Mouse (Mus musculus): ENCODE data around the gene Vps13d.

Gene Vps13d

GRCm38 (mm10) chr4:145079324-145079723 is 115.5 kb downstream of the Vps13d start:
- DNase-seq (ENCODE audit: low spot score in 2 of 2), result no peak

GRCm38 (mm10) chr4:145074276-145074675 is 120.5 kb downstream of the Vps13d start:
- DNase-seq (ENCODE audit: low spot score in 2 of 2), result no peak

- DNase-seq (ENCODE audit: low spot score in 2 of 2), result no peak
Measured at GRCm38 (mm10) chr4:145073728-145074127, 121.1 kb downstream of the Vps13d start.

- DNase-seq (ENCODE audit: low spot score in 2 of 2), result no peak
Measured at GRCm38 (mm10) chr4:145071942-145072341, 122.9 kb downstream of the Vps13d start.

GRCm38 (mm10) chr4:145067019-145067680 is 127.7 kb downstream of the Vps13d start:
- no peak for DNase-seq (ENCODE audit: low spot score in 2 of 2)

- DNase-seq (ENCODE audit: low spot score in 2 of 2), result no peak
Measured at GRCm38 (mm10) chr4:145066336-145067018, 128.3 kb downstream of the Vps13d start.

GRCm38 (mm10) chr4:145058749-145059442 is 135.9 kb downstream of the Vps13d start:
- no peak for DNase-seq (ENCODE audit: low spot score in 2 of 2)

- DNase-seq (ENCODE audit: low spot score in 2 of 2), result no peak
Measured at GRCm38 (mm10) chr4:145056346-145056745, 138.5 kb downstream of the Vps13d start.

- no peak for DNase-seq (ENCODE audit: low spot score in 2 of 2)
Measured at GRCm38 (mm10) chr4:145055792-145056191, 139.0 kb downstream of the Vps13d start.

DNA sequence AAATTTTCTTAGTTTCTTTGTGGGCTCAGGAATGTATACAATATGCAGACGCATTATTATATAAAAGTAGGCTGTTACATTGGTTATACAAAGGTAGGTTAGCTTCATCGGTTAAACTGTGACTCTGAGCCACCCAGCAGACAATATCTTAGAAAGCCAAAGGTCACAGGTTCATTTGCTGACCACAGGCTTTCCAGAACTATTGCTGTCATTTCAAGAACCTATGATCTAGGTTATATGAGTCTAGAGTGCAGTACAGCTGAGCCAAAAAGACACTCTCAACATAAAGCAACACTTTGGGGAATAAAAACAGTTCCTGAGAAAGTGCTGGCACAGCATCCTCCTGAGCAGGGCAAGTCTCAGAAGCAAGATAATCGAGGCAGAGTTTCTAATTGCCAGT is 140.4 kb downstream of the Vps13d start:
- DNase-seq (ENCODE audit: low spot score in 2 of 2), result no peak

DNA sequence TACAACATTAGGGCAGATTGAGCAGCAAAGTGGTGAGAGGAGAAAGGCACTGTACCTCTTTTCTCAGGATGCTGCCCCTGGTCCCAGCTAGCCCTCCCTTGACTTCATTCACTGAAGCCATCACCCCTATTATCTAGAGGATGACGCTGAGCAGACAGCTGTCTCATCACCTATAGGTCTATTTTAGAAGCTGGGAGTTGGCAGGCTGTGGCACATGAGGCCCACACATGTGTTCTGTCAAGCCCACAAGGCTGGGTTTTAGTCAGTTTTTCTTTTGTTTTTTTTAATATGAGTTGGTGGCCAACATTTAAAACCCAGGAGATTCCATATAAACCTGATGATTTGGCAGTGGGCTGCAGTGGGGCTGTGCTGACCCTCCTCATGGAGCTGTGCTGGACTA is 142.1 kb downstream of the Vps13d start:
- DNase-seq (ENCODE audit: low spot score in 2 of 2), result no peak

DNA sequence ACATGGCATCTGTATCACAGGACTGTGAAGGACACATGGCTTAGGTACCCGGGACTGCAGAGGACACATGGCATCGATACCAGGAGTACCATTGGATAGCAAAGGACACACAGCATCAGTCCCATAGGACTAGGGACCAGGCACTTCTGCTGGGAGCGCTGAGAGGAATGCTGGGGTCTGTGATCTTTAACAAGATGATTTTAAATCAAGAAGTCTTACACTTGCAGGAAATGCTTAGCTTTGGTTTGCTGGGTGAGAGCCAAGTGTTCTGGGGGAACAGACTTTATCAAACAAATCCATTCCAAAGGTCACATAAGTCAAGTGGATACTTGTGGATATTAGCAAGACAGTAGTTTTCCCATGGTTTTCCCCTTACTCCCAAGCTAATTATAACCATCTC is 142.5 kb downstream of the Vps13d start:
- DNase-seq (ENCODE audit: low spot score in 2 of 2), result no peak

DNA sequence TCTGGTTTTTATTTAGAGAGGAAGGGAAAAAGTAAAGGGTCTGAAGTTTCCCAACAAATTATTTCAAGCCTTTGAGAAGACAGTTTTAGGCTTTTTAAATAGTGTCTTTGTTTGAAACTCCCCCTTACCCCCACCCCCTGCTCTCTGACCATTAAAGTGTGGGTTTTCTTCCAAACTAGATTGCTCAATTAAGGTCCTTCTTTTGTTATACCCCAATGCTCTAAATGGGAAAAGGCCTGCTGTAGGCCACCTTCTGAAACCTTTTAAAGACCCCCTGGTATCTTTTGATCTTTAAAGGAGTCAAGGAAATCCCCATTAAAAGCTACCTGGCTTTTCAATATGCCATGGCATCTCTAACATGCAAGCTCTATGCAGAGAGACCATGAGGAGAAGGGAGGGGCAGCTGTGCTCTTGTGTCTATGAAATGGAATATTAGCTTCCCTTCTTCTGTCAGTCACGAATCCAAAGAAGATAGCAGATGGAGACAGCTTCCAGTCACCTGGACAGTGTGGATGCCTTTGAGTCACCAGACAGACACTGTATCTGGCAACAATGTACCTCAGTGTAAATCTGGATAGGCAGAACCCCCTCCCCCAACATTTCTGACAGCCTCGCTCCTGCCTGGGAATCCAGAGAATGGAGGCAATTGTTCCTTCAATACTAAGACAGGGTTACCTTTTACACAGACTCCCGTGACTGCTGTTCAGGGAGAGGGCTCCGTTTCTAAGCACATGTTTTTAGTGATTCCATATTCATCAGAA is 143.4 kb downstream of the Vps13d start:
- no peak for DNase-seq (ENCODE audit: low spot score in 2 of 2)

DNA sequence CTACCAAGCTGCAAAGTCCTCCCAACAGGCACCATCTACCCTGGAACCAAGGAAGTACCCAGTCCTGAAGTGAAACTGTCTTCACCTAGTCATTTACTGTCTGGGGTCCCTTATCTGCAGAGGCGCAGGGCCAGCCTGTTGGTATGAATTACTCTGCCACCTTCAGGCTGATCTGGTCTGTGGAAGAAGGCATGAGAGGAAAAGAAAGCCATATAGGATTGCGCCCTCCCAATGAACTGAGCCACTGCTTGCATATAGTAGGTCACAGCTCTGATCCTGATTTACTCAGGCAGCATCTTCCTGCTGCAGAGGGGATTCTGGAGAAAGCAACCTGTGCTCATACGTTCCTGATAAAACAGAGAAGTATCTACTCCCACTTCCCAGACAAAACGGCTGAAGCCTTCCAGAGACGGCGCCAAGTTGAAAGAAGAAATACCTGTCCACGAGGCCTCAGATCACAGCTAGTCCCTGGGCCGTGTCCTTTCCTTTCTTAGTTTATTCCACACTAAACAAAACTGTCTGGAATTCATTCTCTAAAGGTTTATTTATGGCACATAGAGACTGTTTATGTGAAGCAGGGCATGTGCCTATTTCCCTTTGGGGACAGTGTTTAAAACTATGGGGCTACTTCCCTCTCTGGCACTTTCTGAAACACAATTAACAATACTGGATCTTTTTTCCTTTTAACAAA is 144.1 kb downstream of the Vps13d start:
- no peak for DNase-seq (ENCODE audit: low spot score in 2 of 2)

DNA sequence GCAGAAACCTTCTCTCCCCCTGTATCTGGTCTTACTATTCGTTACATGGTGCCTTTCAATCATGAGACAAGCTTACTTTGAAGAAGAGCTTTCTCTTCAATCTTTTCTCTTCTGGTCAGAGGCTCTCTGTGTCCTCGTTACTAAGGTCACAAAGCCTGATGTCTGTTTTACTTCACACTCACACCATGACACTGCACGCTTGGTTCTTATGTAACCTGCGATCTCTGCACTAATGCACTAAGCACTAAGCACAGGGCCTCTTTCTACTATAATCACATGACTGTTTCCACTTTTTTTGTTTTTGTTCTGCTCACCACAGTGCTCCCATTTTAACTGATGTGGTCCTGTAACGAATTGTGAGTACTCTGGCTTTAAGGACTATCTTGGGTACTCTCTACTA is 146.8 kb downstream of the Vps13d start:
- DNase-seq (ENCODE audit: low spot score in 2 of 2), result no peak

DNA sequence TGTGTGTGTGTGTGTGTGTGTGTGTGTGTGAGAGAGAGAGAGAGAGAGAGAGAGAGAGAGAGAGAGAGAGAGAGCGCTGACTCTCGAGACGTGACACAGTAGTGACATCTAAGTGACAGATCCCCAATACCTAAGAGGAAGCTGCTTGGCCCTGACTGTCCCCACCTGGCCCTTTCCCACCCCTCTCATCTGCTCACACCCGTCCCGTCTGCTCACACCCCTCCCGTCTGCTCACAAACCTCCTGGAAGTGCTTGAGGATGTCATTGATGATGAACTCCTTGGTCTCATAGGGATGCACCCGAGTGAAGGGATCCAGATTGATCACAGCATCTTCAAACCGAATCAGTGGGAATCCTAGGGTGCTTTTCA is 148.8 kb downstream of the Vps13d start:
- no peak for DNase-seq (ENCODE audit: low spot score in 2 of 2)

GRCm38 (mm10) chr4:145045312-145046031 is 149.3 kb downstream of the Vps13d start:
- no peak for DNase-seq (ENCODE audit: low spot score in 2 of 2)

GRCm38 (mm10) chr4:145041223-145041870 is 153.5 kb downstream of the Vps13d start:
- no peak for DNase-seq (ENCODE audit: low spot score in 2 of 2)

GRCm38 (mm10) chr4:145037631-145038416 is 157.0 kb downstream of the Vps13d start:
- no peak for DNase-seq (ENCODE audit: low spot score in 2 of 2)

GRCm38 (mm10) chr4:145037006-145037405 is 157.8 kb downstream of the Vps13d start:
- DNase-seq (ENCODE audit: low spot score in 2 of 2), result no peak

Data from spleen, postnatal 14 days (tissue).